Mouse (Mus musculus) CH12.LX (cell line): Measurements from ENCODE around the gene Dgkd.

Experiments used
- CTCF ChIP-seq, 2 experiments: IDR thresholded peaks in 1 of 2; conservative IDR thresholded peaks in 1 of 2; 2 replicates each; pipeline ENCODE4 v1.5.1; 2011 to 2012; ENCODE audit warnings: low read depth in 2 of 2, low read length in 2 of 2, improper control_type of control experiment in 1 of 2, inconsistent platforms in 1 of 2, mild to moderate bottlenecking in 1 of 2, moderate library complexity in 1 of 2
- ETS1 ChIP-seq: conservative IDR thresholded peaks from 2 replicates; pipeline ENCODE4 v1.6.1; 2012; ENCODE audit warnings: low read depth, mild to moderate bottlenecking, inconsistent platforms, low read length, improper control_type of control experiment, moderate library complexity
- MAFK ChIP-seq: IDR thresholded peaks from 2 replicates; pipeline ENCODE4 v1.6.1; 2011; ENCODE audit warnings: low read length, improper control_type of control experiment; ENCODE audit not compliant: insufficient replicate concordance
- MAZ ChIP-seq: IDR thresholded peaks from 2 replicates; pipeline ENCODE4 v1.6.1; 2012; ENCODE audit warnings: low read depth, mild to moderate bottlenecking, inconsistent platforms, low read length, improper control_type of control experiment, moderate library complexity
- NELFE ChIP-seq: IDR thresholded peaks from 2 replicates; pipeline ENCODE4 v1.6.1; 2011; ENCODE audit warnings: low read depth, low read length, improper control_type of control experiment
- NRF1 ChIP-seq: IDR thresholded peaks from 2 replicates; pipeline ENCODE4 v1.6.1; 2014; ENCODE audit warnings: low read depth, mild to moderate bottlenecking, inconsistent platforms, low read length, improper control_type of control experiment, moderate library complexity
- ZC3H11A ChIP-seq: IDR thresholded peaks from 2 replicates; pipeline ENCODE4 v1.6.1; 2012; ENCODE audit warnings: low read depth, mild to moderate bottlenecking, inconsistent platforms, low read length, improper control_type of control experiment

DNA sequence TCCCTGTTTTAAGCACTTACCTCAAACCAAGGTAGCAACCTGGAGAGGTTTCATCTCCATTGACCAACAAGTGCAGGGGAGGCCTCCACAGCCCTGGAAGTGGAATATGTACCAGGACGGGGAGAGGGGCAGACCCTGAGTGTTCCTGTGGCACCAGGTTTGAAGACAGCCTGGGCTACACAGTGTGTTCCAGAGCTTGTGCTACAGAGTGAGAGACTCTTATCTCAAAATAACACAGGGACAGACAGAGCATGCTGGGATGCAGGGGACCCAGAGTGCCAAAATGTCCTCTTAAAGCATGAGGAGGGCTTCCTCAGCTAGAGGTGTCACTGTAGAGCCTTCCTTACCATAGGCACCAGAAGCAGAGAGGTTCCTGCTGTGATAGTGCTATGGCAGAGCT is 45.3 kb upstream of the Dgkd start:
- no peak for TF ChIP-seq ZC3H11A
- TF ChIP-seq CTCF (conservative IDR thresholded peaks at IDR 0.05 in 1 of 2, IDR thresholded peaks at IDR 0.05 in 1 of 2; ENCODE audit: low read depth in 2 of 2, low read length in 2 of 2), result no peak
- no peak for TF ChIP-seq NRF1
- TF ChIP-seq NELFE, result no peak
- no peak for TF ChIP-seq ETS1
- TF ChIP-seq MAFK, result no peak
- no peak for TF ChIP-seq MAZ
